Mouse (Mus musculus) left cerebral cortex, adult 11 months (tissue): Measurements from ENCODE around the gene Il20.

Experiments
- DNase-seq: peaks from one replicate; pipeline ENCODE4 v3.0.0; 2022; ENCODE audit warnings: low spot score

The Il20 gene

DNA sequence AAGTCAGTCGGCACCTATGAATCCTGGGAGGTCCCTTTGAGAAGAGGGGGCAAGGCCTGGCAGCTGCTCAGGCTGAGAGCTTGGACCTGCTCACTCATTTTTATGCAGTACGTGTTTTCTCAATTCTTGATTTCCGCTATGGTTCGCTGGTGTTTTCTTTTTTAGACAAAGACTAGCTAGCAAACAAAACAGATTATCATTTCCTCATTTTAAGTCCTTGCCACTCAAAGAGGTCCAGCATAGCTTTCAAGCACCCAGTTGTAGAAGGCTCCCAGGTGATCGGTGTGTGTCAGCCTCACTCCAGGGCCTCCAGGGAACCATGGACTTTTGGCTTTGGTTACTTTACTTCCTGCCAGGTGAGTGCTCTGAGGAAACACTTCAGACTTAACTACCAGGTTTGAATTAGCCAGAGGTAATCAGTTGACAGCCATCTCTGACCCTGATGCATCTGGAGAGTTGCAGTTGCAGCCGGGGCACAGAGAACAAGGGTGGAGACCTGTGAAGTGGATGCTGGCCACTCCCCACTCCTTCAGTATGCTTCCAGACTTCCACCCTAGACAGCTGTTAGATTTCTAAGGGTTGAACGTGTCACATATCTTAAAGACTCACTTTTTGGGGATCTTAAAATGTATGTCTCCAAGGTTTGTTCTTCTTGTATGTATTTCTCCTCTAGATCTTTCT is 45.6 kb downstream of the Il20 start, which contains the start of gene Fcmr:
Gene Fcmr, plus strand, starts transcription at position 129 of the 681 bp plus-strand sequence.
- no peak for DNase-seq

DNA sequence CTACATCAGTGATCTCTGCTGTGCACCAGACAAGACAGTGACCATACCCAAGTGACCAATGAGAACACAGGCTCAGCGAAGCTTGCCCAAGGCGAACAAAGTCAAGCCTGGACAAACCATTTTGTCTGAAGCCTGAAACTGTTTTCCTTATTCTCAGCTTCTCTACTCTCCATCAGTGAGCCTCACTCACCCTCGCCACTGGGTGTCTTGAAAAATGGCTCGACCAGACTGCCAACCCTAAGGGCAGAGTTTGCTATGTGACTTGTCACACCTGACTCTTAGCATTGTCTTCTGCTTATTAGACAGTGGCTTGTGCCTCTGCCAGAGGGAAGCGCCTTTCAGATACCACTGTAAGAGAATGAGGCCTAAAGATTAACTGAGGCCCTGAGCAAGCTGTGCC is 46.5 kb downstream of the Il20 start:
- no peak for DNase-seq

DNA sequence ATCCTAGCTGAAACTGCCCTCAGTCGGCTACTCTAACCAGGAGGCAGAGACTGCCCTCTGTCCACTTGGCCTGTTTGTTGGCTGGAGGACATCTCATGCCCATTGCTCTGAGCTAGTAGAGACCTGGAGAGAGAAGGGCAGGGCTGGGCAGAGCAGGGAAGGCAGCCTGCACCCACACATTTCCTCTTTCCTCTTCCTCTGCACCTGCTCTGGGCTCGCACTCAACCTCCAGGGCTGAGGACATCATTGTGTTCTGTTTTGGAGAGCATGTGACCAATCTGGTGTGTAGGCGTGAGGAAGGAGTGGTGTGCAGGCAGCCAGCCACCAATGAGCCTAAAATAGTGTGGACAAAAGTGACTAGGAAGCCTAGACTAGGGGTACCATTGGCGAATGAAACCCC is 47.0 kb downstream of the Il20 start:
- DNase-seq: no peak

DNA sequence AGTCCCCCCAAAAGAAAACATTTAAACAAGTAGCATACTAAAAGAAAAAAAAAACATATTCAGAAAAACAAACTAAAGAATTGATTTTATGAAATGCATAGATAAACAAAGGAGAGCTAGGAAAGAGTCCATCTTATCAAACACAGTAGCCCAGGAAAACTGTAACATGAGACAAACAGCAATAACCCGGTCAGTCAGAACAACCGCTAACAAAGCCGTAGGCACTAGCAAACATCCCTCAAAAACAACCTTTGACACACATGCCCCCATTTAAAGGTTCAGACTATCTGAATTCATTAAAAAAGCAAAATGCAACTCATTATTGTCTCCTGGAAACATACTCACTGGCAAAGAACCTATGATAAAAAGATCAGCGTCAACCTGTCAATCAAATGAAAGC is 53.8 kb downstream of the Il20 start:
- DNase-seq: no peak
